Mouse (Mus musculus) forebrain, embryonic 14.5 days (tissue): ENCODE measurements around the gene Wdr27. TPM values are rescaled to one million over a fixed set of nuclear protein-coding genes. Genes with fewer than 3 reads are reported as not detected.

Source experiments
- ATAC-seq: fragments of 200-750 bp; cut with Nextera tagmentation; 2 replicates; pipeline ENCODE4 v1.8.0; 2017; ENCODE audit warnings: mild to moderate bottlenecking, moderate library complexity
- DNase-seq: peaks from one replicate; pipeline ENCODE4 v3.0.0-alpha.2; 2015; ENCODE audit warnings: low spot score
- H3K27ac ChIP-seq: fragments of 300-500 bp; sonication (generic); 2 replicates; pipeline ENCODE4 v1.5.1; 2014; ENCODE audit warnings: low read depth, mild to moderate bottlenecking, control low read depth, low read length, moderate library complexity
- H3K27me3 ChIP-seq: fragments of 300-500 bp; sonication (generic); replicated peaks from 2 replicates; pipeline ENCODE4 v1.6.1; 2014; ENCODE audit warnings: low read length, control low read depth, mixed read lengths; ENCODE audit not compliant: control insufficient read depth, insufficient read depth
- H3K36me3 ChIP-seq: fragments of 300-500 bp; sonication (generic); 2 replicates; pipeline ENCODE4 v1.6.1; 2014; ENCODE audit warnings: low read length, control low read depth; ENCODE audit not compliant: control insufficient read depth, insufficient read depth
- H3K4me1 ChIP-seq: fragments of 300-500 bp; sonication (generic); 2 replicates; pipeline ENCODE4 v1.6.1; 2014; ENCODE audit warnings: antibody characterized with exemption, low read length, control low read depth; ENCODE audit not compliant: control insufficient read depth, insufficient read depth
- H3K4me2 ChIP-seq: fragments of 300-500 bp; sonication (generic); 2 replicates; pipeline ENCODE4 v1.6.1; 2014; ENCODE audit warnings: mild to moderate bottlenecking, control low read depth, low read length
- H3K4me3 ChIP-seq: fragments of 300-500 bp; sonication (generic); 2 replicates; pipeline ENCODE4 v1.5.1; 2014; ENCODE audit warnings: low read depth, low read length, control low read depth
- H3K9ac ChIP-seq: fragments of 300-500 bp; sonication (generic); 2 replicates; pipeline ENCODE4 v1.6.1; 2014; ENCODE audit warnings: mild to moderate bottlenecking, low read length, control low read depth, moderate library complexity
- H3K9me3 ChIP-seq: fragments of 300-500 bp; sonication (generic); replicated peaks from 2 replicates; pipeline ENCODE4 v1.6.1; 2016; ENCODE audit warnings: low read length, control low read depth, mixed read lengths; ENCODE audit not compliant: control insufficient read depth
- WGBS: fragments of 180-500 bp; shearing (Covaris S2); extraction: QIAGEN DNeasy Blood & Tissue Kit; methylation state at CpG from one replicate; pipeline ENCODE4 v1.1.7; 2014; 5-methylcytosine and 5-hydroxymethylcytosine counted together
- polyA plus RNA-seq: library from polyadenylated mRNA; unstranded; fragments of >200 nt; fragmentation: Nextera tagmentation; extraction: Ambion mirVana; gene quantifications from 2 replicates; pipeline ENCODE4 v1.2.1, GENCODE M21; 2014

Gene Wdr27
- polyA plus RNA-seq, 1 experiment from 2014 or later, result 8.7 TPM

DNA sequence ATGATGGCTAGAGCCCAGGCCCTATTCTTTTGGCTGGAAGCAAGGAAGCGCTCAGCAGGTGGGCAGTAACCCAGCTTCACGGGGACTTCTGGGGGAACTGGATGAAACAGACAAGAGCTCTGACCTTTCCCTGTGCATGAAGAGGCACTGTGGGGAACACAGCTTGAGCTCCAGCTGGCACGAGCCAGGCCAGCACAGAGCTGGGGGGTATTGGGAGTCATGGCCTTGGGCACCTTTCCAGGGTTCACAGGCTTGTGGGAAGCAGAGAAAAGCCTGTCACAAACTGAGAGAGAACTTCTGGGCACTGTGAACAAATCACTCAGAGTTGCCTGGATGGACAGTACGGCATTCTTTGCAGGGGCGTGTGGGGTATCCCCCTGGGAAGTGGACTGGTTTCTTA is 118.0 kb downstream of the Wdr27 start:
- Histone ChIP-seq H3K27ac (no peak overlapping the region), H3K4me1 (no peaks in the 10 kb centered on the region; the same call in 1 of the 2 replicates), H3K36me3 (no peaks in the 10 kb centered on the region), H3K9ac (no peak overlapping the region), H3K9me3 (no peaks in the 10 kb centered on the region), H3K4me2 (no peak overlapping the region), H3K4me3 (no peak overlapping the region), H3K27me3 (no peaks in the 10 kb centered on the region)
- ATAC-seq (no peak), DNase-seq (no peak)
- WGBS, result 70% methylated on average over 5 of the region's 5 CpGs

DNA sequence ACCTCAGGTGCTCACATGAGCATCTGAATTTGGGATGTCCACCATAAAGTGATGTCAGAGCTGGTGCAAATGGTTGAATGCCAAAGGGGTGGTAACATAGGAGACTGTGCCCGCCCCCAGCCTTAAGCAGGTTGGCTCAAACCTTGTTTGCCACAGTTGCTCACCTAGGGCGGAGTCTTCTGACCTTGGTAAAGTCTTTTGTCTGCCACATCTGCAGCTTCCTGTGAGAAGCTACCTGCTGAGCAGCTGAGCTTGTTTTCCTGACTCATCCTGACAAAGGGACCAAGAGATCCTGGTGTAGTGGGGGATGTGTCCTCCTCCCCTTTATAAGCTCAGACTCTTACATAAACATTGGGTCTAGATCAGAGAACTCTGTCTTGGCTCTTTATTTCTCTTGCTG is 125.0 kb downstream of the Wdr27 start:
- no peak for DNase-seq
- Histone ChIP-seq H3K4me2 (no peak overlapping the region), H3K27me3 (no peaks in the 10 kb centered on the region), H3K4me3 (no peak overlapping the region), H3K9me3 (no peaks in the 10 kb centered on the region), H3K36me3 (no peaks in the 10 kb centered on the region), H3K9ac (no peak overlapping the region), H3K27ac (no peak overlapping the region), H3K4me1 (no peaks in the 10 kb centered on the region)
- 66% methylated on average over 2 of the region's 2 CpGs for WGBS
- no peak for ATAC-seq

DNA sequence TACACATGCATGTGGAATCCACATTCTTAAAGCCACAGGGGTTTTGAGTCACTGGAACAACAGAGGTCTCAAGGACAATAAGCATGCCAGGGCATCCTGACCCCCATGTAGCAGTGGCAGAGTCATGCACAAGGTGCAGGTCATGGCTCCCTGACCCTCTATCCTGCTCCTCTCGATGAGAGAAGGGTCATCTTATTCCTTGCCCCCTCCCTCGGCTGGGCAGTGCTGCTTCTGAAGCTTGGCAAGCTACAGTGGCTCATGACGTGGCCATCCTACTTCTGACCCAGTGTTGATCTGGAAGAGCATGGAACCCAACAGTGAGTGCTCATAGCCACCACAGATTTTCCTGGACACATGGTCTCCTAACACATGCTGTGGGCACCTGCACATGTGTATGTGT is 126.9 kb downstream of the Wdr27 start:
- H3K36me3 ChIP-seq, result no peaks in the 10 kb centered on the region
- ATAC-seq (no peak), DNase-seq (no peak)
- H3K27me3 ChIP-seq, result no peaks in the 10 kb centered on the region
- no peaks in the 10 kb centered on the region for H3K9me3 ChIP-seq
- WGBS, result 84% methylated on average over 3 of the region's 3 CpGs
- H3K4me3 ChIP-seq, result no peak overlapping the region
- H3K4me2 ChIP-seq, result no peak overlapping the region
- H3K4me1 ChIP-seq, result no peaks in the 10 kb centered on the region
- H3K27ac ChIP-seq, result no peak overlapping the region
- no peak overlapping the region for H3K9ac ChIP-seq

DNA sequence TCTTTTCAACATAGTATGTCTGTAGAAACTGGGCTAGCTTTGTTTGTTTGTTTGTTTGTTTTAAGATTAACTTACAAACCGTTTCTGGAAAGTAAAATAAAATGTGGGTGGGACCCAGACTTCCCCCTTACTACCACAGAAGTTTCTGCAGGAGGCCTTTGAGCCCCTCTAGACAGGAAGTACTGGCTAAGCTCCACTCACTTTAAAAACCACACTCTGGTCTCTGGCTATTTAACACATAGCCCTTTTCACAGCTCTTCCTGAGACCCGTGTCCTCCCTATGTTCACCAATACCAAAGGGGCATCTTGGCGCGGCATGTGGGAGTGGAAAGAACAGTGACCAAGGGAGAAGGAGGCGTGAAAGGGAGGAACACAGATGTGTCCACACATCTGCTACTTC is 127.7 kb downstream of the Wdr27 start:
- DNase-seq, result no peak
- no peak for ATAC-seq
- 83% methylated on average over 5 of the region's 5 CpGs for WGBS
- Histone ChIP-seq H3K9ac (no peak overlapping the region), H3K4me3 (no peak overlapping the region), H3K36me3 (no peaks in the 10 kb centered on the region), H3K27ac (no peak overlapping the region), H3K27me3 (no peaks in the 10 kb centered on the region), H3K4me2 (no peak overlapping the region), H3K4me1 (no peaks in the 10 kb centered on the region), H3K9me3 (no peaks in the 10 kb centered on the region)

DNA sequence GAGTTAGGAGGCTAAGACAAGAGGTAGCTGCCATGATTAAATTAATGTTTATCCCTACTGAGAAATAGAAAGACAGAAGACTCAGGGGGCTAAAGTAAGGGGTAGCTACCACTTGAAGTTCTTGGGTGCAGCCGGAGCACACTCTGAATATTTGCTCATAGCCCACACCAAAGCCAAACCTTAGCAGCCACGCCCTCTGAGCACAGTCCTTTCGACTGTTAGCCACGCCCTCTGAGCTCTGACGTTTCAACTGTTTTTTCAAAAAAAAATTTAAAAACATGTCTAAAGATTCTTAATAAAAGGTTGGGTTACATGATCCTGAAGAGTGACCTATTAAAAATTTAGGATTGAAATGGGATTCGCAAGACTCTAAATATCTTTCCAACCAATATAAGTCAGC is 130.3 kb downstream of the Wdr27 start:
- Histone ChIP-seq H3K27me3 (no peaks in the 10 kb centered on the region), H3K4me1 (no peaks in the 10 kb centered on the region), H3K9ac (no peak overlapping the region), H3K9me3 (no peaks in the 10 kb centered on the region), H3K27ac (no peak overlapping the region), H3K36me3 (no peaks in the 10 kb centered on the region), H3K4me3 (no peak overlapping the region), H3K4me2 (no peak overlapping the region)
- no peak for DNase-seq
- 84% methylated on average over 6 of the region's 6 CpGs for WGBS
- ATAC-seq, result no peak

DNA sequence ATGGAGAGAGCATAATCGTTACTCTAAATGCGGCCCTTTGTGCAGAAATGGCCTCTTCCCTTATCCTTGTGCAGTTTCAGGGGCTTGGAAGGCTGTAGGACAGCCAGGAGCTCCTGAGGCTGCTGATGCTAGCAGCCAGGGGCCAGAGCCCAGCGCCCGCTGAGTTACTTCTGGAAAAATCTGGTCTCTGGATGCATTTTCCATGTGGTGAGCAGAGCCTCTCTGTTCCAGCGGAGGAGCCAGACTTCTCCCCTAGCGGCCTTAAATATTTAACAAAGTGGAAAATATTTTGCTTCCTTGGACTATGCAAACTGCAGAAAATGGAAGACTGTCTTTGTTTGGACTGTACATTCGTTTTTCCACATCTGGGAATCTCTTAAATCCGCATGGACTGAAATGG is 130.9 kb downstream of the Wdr27 start:
- no peaks in the 10 kb centered on the region for H3K27me3 ChIP-seq
- WGBS, result 84% methylated on average over 8 of the region's 8 CpGs
- H3K4me3 ChIP-seq, result no peak overlapping the region
- H3K27ac ChIP-seq, result no peak overlapping the region
- no peak overlapping the region for H3K4me2 ChIP-seq
- no peaks in the 10 kb centered on the region for H3K36me3 ChIP-seq
- no peaks in the 10 kb centered on the region for H3K4me1 ChIP-seq
- H3K9ac ChIP-seq, result no peak overlapping the region
- no peaks in the 10 kb centered on the region for H3K9me3 ChIP-seq
- DNase-seq (no peak), ATAC-seq (no peak)

DNA sequence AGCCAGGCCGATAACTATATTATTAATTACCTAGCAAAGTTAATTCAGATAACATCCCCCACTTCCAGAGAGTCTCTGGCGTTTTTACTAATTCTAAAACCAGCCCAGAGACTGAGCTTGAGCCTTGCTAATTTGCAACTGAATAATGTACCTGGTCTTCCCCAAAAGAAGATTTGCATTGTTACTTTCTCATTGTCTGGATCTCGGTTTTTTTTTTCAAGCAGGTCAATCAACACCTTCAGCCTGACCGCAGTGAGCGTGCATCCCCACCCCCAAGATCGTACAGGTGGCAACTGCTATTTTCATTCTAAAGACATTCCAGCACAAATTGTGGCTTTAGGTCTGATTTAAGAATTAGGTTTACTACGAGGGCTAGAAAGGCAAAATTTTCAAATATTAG is 136.2 kb downstream of the Wdr27 start:
- no peak overlapping the region for H3K4me3 ChIP-seq
- H3K9me3 ChIP-seq, result no peaks in the 10 kb centered on the region
- H3K27ac ChIP-seq, result no peak overlapping the region
- no peaks in the 10 kb centered on the region for H3K27me3 ChIP-seq
- no peak overlapping the region for H3K9ac ChIP-seq
- DNase-seq (no peak), ATAC-seq (no peak)
- no peaks in the 10 kb centered on the region for H3K36me3 ChIP-seq
- no peaks in the 10 kb centered on the region for H3K4me1 ChIP-seq
- 85% methylated on average over 7 of the region's 7 CpGs for WGBS
- no peak overlapping the region for H3K4me2 ChIP-seq

DNA sequence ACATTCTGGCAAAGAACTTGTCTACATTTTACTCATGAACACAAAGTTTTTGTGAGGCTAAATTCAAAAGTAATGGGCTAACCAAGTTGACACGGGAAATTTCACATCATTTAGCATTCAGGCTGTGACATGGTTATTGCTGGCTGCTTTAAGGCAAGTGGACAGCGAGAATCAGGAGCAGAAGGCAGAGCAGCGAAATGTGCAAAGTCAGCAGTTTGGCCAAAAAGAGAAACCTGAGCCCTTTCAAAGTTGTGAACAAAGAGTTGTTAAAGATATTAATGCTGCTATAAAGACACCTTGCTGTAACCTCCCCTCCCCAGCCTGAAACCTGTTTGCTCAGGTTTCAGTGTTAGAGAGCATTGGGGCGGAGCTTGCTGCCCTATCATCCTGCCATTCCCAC is 143.7 kb downstream of the Wdr27 start:
- H3K4me1 ChIP-seq, result no peaks in the 10 kb centered on the region
- H3K9ac ChIP-seq, result no peak overlapping the region
- H3K36me3 ChIP-seq, result no peaks in the 10 kb centered on the region
- H3K27ac ChIP-seq, result no peak overlapping the region
- H3K27me3 ChIP-seq, result no peaks in the 10 kb centered on the region
- H3K9me3 ChIP-seq, result no peaks in the 10 kb centered on the region
- DNase-seq (no peak), ATAC-seq (no peak)
- 86% methylated on average over 4 of the region's 4 CpGs for WGBS
- no peak overlapping the region for H3K4me2 ChIP-seq
- no peak overlapping the region for H3K4me3 ChIP-seq

DNA sequence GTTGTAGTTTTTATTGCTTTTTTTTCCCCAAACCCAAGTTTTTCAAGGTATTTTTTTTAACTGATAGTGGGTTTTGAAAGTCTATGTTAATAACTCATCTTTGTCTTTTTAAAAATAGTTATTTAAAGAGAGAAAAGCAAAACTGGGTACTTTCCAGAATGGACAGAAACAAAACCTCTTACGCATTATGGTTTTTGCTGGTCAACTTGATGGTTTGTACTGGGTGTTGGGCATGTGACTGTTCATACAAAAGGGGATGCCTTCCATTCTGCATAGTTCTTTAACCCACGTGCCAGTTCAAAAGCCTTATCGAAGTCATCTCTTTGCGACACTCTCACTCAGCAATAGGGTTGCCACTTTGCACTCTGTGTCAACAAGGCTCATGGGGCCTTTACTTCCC is 147.9 kb downstream of the Wdr27 start:
- Histone ChIP-seq H3K27me3 (no peaks in the 10 kb centered on the region), H3K36me3 (no peaks in the 10 kb centered on the region), H3K4me2 (no peak overlapping the region), H3K9ac (no peak overlapping the region), H3K4me3 (no peak overlapping the region), H3K9me3 (0 out of 2 replicates have a peak, but pooled peaks cover 3% of the 10 kb centered on the region), H3K27ac (no peak overlapping the region), H3K4me1 (no peaks in the 10 kb centered on the region)
- no peak for ATAC-seq
- DNase-seq, result no peak
- WGBS, result 94% methylated on average over 4 of the region's 4 CpGs

DNA sequence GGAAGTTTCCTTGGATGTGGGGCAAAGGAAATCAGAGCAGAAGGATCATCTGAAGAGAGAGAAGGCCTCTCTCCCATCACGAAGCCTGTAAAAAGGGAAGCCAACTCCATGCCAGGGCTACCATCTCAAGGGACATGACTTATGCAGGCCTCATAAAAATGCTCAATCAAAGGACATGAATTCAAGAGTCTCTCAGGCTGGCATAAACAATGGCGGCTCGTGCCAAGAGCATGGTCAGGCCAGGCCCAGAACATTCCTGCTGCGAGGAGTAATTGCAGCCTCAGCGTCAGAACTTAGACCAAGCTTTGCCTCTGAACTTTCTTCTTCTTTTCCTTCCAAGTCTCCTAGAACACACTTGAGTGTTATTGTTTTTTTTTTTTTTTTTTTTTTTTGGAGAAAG is 163.6 kb downstream of the Wdr27 start:
- no peak overlapping the region for H3K27ac ChIP-seq
- H3K4me1 ChIP-seq, result no peaks in the 10 kb centered on the region
- H3K9me3 ChIP-seq, result no peaks in the 10 kb centered on the region
- H3K36me3 ChIP-seq, result no peaks in the 10 kb centered on the region
- ATAC-seq, result no peak
- no peaks in the 10 kb centered on the region for H3K27me3 ChIP-seq
- no peak overlapping the region for H3K9ac ChIP-seq
- H3K4me2 ChIP-seq, result no peak overlapping the region
- 90% methylated on average over 5 of the region's 5 CpGs for WGBS
- H3K4me3 ChIP-seq, result no peak overlapping the region
- no peak for DNase-seq
